Mouse (Mus musculus): ENCODE results near the gene Tmem163.

DNA sequence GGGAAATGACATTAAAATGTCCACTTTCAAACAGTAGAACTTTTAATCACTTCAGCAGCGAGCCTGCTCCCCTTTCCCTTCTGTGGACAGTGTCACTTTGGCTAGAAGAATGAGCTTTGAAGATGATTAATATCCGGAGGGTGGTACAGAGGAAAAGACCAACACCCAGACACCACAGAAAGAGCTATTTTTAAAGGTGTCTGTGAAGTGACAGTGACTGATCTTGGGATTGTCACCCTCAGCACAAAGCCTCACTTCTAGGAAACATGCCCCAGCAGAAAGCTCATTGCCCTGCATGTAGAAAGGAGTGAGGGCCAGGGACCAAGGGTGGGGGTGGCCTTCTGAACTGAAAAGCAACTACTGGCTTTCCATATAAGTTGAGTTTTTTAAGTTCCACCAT lies 41.4 kb downstream of the Tmem163 start:
- TF ChIP-seq CTCF (IDR thresholded peaks at IDR 0.05 in 2 of 3, conservative IDR thresholded peaks at IDR 0.05 in 1 of 3; ENCODE audit: control insufficient read depth in 1 of 3, insufficient read depth in 1 of 3, low read depth in 2 of 3, low read length in 3 of 3, poor library complexity in 1 of 3, severe bottlenecking in 1 of 3) (no peak), MEF2A (IDR thresholded peaks at IDR 0.05; ENCODE audit: extremely low read depth, insufficient replicate concordance, low read depth, low read length, poor library complexity, severe bottlenecking) (no peak)
